Mouse (Mus musculus) spleen, adult 18-20 months (tissue): ENCODE data around the gene Atp5j2.
"Not testable (repeated sequence)": the region's sequence is repeated elsewhere in the genome, so short reads cannot be mapped to it uniquely, and the experiment has no call there.

ENCODE experiments used
- DNase-seq, 2 experiments: peaks; one replicate each; pipeline ENCODE4 v3.0.0; 2022; ENCODE audit warnings: mixed read lengths in 2 of 2

Atp5j2 gene

DNA sequence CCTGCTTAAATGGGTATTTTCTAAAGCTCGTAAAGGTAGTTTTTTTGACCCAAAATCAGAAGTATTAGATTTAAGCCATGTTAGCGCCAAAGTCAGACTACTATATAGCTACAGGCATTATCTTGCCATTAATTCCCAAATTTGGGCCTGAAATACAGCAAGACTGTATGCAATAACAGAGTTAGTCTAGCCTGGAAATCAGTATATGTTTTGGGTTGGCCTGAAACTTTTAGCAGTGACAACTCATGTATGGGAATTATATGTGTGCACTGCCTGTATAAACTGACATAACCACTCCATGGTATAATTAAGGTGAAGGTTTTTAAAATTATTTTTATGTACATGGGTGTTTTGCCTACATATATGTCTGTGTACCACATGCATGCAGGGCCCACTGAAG, at the start of gene Atp5j2:
Gene Atp5j2, minus strand, starts transcription at position 101 of the 400 bp plus-strand sequence.
- DNase-seq = no peak

DNA sequence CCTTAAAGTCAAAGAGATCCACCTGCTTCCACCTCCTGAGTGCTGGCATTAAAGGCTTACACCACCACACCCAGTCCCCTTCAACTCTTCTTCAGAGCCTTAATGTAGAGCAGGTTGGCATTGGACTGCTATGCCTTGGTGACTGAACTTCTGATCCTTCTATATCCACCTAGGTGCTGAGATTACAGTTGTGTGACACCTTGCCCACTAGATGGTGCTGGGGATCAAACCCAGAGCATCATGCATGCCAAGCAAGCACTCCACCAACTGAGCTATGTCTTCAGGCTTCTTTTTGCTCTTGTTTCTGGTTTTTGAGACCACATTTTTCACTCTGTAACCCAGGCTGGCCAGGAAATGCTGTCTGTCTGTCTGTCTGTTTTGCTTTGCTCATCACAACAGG, 42.8 kb upstream of the Atp5j2 start:
- peak in 1 of 2 experiments; percentile 6 for DNase-seq

DNA sequence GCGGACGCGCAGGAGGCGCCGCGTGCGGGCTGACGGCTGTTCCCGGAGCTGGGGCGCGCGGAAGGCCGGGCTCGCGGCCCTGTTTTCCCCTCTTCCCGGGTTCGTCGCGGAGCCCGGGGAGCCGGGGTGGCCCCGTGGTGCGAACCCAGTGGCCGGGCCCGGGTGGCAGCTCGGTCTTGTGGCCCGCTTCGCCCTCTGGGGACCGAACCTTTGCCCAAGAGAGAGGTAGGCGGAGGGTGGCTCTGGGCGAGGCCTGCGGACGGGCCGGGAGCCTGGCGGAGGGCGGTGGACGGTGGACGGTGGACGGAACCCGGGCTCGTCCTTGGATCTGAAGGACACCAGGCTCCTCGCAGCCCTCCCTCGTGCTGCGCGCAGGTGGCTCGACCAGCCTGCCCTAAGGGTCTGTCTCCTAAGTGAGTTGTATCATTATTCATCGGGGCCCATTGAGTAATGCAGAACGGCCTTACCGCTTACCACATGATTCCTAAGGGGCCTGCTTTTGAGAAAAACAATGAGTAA, 40.1 kb upstream of the Atp5j2 start:
- DNase-seq = no peak

DNA sequence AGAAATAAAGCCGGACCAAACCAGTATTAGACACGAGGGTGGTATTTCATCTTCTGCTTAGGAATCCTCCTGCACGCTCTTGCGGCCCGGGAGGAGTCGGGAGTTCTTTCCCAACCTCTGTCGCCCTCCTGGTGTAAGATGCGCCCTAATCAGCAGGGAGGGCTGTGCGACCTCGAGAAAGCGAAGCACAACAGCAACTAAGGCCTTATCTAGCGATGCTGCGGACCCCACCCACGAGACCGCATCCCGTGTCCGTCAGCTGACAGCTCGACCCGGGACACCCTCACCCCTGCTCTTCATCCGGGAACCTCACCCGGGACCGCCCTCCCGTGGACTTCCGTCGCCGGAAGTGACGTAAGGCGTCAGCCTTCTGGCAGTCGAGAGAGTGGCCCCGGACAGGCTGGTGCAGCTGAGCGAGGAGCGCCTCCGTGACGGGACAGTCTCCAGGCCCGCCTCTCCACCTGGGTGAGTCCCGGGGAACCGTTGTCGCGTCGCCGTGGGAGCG, 39.6 kb upstream of the Atp5j2 start, which contains the start of gene Zfp655:
Gene Zfp655, plus strand, starts transcription at position 349 of the 505 bp plus-strand sequence.
- peak; percentile 93 for DNase-seq

- no peak for DNase-seq
Observed at GRCm38 (mm10) chr5:145230641-145231040, 38.8 kb upstream of the Atp5j2 start.

DNA sequence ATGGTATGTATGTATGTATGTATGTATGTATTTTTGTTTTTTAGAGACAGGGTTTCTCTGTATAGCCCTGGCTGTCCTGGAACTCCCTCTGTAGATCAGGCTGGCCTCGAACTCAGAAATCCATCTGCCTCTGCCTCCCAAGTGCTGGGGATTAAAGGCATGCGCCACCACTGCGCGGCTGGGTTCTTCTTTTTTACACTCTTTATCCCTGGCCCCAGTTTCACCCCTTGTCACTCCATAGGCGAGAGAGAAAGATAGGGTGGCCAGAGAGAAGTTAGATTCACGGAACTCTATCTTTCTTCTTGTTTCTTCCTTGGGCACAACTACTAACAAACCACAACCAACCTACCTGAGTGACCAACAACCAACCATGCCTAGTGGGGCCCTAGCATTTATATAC, 37.4 kb upstream of the Atp5j2 start:
- not testable (repeated sequence) for DNase-seq

DNA sequence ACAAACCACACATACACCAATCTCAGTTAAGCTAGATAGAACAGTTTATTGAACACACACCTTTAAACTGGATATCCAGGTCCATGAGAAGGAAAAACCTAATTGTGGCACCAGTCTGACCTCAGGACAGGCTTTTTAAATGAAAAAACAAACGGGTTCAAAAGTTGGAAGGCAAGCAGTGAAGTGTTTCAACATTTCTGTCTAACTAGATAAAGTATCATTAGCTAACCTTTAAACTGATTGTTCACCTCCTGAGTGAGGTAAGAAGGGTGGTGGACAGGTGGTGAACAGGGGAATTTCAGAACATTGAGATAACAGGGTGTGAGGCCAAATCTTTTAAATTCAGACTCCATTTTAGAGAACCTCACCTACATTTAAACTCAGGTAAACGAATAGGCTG, 34.6 kb upstream of the Atp5j2 start:
- no peak for DNase-seq

- no peak for DNase-seq
Observed at GRCm38 (mm10) chr5:145223395-145223794, 31.5 kb upstream of the Atp5j2 start.

GRCm38 (mm10) chr5:145222840-145223239, 31.0 kb upstream of the Atp5j2 start:
- no peak for DNase-seq

DNA sequence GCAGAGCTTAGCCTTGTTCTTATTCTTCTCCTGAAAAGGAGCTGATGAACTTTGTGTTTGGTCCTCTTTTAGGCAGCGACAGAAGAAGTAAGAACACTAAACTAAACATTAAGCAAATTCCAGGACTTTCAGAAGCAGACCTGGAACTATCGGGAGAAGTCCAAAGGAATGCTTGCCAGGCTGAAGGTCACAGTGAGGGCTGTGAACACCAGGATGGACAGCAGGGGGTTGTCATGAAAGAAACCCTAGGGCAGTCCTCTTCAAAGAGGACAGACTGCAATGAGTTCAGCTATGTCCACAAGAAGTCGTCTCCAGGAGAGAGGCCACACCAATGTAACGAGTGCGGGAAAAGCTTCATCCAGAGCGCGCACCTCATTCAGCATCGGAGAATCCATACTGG, 28.1 kb upstream of the Atp5j2 start:
- DNase-seq = no peak

DNA sequence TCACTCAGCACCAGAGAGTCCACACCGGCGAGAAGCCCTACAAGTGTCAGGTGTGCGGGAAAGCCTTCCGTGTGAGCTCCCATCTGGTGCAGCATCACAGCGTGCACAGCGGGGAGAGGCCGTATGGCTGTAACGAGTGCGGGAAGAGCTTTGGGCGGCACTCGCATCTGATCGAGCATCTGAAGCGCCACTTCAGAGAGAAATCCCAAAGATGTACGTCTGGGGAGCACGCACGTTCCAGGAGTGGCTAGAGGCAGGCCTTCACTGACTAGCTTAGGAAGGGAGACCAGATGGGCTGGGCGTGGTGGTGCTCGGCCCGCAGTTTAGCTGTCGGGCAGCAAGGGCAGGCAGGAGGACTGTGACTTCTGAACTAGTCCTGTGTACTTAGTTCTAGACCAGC, 26.8 kb upstream of the Atp5j2 start:
- DNase-seq = no peak

DNA sequence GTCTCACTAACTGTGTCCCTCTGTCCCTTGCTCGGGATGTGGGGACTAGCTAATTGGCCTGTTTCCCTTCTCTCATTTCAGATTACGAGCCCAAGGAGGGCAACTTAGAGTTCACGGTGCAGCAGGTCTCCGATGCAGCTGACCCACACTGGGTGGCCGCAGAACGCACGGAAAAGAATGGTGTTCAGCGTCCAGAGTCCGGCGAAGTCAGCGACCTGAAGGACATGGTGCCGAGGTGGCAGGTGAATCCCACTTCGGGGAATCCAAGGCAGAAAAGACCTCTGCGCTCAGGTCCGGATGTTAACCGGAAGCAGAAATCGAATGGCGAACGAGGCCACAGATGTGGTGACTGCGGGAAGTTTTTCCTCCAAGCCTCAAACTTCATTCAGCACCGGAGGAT, 26.3 kb upstream of the Atp5j2 start:
- no peak for DNase-seq

DNA sequence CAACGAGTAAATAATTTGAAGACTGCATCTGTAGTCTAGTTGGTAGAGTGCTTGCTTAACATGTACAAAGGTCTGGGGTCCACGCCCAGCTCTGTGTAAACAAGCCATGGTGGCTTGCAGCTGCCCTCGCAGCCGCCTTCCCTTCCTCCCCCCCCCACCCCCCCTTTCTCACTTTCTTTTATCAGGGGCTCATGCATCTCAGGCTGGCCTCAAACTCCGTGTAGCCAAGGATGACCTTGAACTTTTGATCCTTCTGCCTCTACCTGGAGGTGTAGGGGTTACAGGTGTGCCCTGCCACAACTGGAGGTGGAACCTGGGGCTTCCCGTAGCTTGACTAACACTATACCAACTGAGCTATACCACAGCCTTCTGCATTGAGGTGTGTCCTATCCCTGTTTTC, 25.9 kb upstream of the Atp5j2 start:
- DNase-seq = no peak

- DNase-seq = no peak
Observed at GRCm38 (mm10) chr5:145214679-145215078, 22.8 kb upstream of the Atp5j2 start.

DNA sequence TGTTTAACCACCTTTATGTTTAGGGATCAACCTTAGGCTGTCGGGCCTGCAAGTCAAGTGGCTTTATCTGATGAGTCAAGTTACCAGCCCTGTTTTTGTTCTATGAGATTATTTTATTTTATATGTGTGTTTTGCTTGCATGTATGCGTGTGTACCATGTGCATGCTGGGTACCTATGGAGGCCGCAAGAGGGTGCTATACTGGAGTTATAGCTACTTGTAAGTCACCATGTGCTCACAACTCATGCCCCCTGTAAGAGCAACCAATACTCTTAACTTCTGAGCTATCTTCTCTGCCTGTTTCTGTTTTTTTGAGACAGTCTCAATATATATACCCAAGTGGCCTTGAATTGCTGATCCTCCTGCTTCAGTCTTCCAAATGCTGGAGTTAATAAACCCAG, 21.6 kb upstream of the Atp5j2 start:
- DNase-seq = no peak

DNA sequence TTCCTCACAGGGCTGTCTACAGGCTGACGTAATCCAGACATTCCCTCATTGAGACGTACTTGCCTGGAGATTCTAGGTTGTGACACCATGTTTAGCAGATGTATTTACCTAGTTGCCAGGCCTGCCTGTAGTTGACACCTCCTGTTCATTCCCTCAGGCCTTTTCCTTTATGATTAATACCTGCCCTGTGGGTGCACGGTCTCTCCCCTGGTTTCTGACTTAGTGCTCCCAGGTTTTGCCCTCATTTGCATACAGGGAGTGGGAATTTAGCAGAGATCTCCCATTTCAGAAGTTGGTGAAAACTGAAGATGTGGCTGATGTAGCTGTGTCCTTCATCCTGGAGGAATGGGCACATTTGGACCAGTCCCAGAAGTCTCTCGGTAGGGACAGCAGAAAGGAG, 20.4 kb upstream of the Atp5j2 start:
- no peak for DNase-seq

DNA sequence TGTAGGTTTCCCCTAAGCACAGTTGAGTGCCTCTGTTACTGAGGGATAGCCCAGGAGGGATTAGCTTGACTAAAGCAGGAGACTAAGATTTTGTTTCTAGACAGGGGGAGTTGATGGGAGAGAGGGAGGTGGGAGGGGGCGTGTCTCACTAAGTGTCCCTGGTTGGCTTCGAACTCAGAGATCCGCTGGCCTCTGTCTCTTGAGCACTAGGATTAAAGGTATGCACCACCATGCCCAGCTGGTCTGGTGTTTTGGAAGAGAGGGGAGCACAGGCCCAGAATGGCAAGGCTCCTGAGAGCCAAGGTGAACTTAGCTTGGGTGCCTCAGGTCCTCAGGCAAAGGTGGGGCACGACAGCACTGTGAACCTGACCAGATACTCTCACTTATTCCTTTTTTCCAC, 19.5 kb upstream of the Atp5j2 start:
- DNase-seq = no peak

DNA sequence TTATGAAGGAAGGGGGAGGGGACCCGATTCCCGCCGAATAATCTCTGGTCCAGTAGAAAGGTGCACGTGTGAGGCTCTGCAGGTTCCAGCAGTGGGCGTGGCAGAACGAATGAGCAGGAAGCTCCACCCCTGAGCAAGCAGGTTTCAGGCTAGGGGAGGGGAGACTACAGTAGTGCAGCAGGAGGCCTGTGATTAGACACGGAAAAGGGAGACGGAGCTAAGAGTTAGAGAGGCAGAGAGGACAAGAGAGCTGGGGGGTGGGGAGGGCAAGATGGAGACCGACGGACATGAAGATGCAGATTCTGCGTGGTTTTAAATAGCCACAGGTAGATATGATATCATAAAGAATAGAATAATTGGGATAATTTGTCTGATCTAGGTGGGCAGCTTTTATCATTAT, 16.5 kb upstream of the Atp5j2 start:
- DNase-seq = not testable (repeated sequence)

DNA sequence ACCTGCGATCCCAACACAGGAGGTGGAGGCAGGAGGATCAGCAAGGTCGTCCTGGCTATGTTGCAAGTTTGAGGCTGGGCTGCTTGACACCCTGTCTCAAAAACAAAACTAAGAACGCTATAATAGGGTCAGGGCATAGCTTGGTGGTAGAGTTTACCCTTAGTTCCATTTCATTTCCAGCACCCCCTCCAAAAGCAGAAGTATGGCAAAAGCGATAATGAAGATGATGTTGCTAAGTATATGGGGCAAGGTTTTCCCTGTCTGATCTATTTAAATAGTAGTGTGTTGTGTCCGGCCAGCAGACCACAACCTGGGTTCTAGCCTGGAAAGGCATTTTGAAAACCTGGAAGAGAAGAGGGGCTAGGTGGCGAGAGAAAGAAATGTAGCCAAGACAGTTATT, 16.1 kb upstream of the Atp5j2 start:
- DNase-seq = no peak

DNA sequence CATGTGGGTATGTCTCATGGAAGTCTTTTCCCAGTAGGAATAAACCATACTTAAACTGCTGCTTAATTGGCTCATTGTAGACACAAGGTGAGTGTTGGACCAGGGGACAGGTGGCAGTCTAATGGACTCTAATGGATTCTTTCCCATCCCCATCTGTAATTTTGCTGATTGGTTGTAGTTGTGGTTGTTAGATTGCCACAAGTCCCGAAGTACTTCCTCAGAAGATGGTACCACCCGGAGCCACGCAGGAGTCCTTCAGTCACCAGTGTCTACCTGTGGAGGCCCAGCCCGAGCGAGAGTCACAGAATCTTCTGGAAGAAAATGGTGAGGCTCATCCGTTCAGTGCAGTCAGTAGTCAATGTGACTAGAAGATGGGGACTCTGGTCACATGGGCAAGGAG, 15.5 kb upstream of the Atp5j2 start:
- DNase-seq = no peak

GRCm38 (mm10) chr5:145205041-145205440, 13.2 kb upstream of the Atp5j2 start:
- no peak for DNase-seq

DNA sequence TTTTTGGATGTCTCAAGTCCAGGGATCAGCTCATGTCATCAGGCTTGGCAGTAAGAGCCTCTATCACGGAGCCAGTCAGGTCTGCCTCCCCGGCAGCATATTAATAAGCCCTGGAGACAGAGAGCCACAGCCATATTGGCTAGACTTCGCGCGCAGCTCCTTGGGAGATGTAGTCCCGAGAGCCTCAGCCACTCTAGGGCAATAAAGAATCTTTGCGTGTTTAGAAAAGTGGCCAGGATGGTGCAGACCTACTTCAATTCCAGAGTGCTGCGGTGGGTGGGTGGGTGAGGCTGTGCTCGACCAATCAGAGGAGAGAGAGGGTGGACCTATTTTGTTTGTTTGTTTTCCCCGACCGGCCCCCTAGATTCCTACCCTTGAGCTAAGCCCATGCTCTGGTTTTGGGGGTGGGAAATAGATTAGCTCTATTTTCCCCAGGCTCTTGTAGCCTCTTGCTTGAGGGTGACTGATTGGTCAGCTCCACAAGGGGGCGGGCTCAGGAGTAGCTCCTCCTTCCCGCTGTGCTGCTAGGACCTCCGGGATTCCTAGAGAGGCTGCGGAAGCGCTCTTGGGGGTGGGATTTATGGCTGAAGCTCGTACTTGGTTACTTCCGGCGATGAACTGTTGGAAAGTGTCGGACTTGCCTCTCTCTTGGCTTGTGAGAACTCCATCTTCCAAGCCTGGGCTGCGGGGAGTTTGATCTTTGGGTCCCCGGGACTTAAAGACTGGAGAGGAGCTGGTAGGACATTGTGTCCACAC, 12.3 kb upstream of the Atp5j2 start, which contains the start of gene Zkscan5:
Gene Zkscan5, plus strand, starts transcription at position 627 of the 756 bp plus-strand sequence.
- DNase-seq = peak; percentile 92

DNA sequence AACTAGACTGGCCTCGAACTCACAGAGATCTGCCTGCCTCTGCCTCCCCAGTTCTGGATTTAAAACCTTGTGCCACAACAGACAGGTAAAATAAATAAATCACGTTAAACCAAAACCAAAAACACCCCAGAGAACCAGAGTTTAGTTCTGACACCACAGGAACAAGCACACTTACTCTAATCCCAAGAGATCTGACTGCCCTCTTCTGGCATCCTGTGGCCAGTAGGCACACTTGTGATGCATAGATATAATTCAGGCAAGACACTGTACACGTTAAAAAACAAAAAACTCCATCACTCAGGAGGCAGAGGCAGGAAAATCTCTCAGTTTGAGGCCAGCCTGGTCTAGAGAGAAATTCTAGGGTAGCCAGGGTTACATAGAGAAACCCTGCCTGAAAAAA, 10.6 kb upstream of the Atp5j2 start:
- no peak for DNase-seq

DNA sequence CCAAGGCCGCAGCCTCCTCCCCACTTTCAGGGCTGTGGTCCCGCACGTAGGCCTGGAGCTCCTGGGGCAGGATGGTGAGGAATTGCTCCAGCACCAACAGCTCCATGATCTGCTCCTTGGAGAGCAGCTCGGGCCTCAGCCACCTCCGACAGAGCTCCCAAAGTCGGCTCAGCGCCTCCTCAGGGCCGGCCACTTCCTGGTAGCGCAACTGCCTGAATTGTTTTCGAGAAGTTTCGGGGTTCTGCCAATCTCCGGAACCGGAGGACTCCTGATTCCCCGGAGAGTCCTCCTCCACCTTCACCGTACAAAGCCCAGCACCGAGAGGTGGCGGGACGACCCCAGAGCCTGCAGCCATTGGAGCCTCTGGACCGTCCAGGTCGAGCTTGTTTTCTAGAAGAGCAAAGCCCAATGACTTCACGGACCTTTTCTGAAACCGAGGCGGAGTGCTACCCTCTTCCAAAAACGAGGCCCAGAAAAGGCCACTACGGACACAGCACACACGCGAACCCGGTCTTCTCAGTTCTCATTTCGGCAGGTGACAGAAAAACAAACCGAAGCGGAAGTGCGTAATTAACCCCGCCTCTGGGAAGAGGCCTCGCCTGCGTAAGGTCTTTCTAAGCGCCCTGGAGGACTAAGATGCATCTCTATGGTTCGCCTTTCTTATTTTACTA, 9.6 kb upstream of the Atp5j2 start, which contains the start of gene Zkscan14:
Gene Zkscan14, minus strand, starts transcription at position 548 of the 671 bp plus-strand sequence.
- peak; percentile 62 to 74 for DNase-seq
